Mouse (Mus musculus): ENCODE data around the gene Acacb. TPM values are rescaled to one million over a fixed set of nuclear protein-coding genes. Genes with fewer than 3 reads are reported as not detected.

Gene Acacb
- polyA plus RNA-seq, 1 experiment: 0.67 TPM

- no peak overlapping the region for H3K27ac ChIP-seq (ENCODE audit: control insufficient read depth, insufficient read depth, low read depth, low read length, poor library complexity)
- H3K4me3 ChIP-seq (replicated peaks; ENCODE audit: control insufficient read depth, low read depth, low read length): no peak overlapping the region
- TF ChIP-seq POLR2A (IDR thresholded peaks at IDR 0.05; ENCODE audit: borderline replicate concordance, control insufficient read depth, low read depth, low read length) (no peak), CTCF (IDR thresholded peaks at IDR 0.05; ENCODE audit: control insufficient read depth, insufficient read depth, low read length) (no peak)
- H3K4me1 ChIP-seq (ENCODE audit: control insufficient read depth, insufficient read depth, low read length): no peaks in the 10 kb centered on the region
- 34% methylated on average over 7 of the region's 7 CpGs for WGBS
Measured at GRCm38 (mm10) chr5:114238924-114239323, 92.6 kb downstream of the Acacb start.

- H3K27ac ChIP-seq (ENCODE audit: control insufficient read depth, insufficient read depth, low read depth, low read length, poor library complexity): no peak overlapping the region
- 38% methylated on average over 14 of the region's 14 CpGs for WGBS
- no peaks in the 10 kb centered on the region for H3K4me1 ChIP-seq (ENCODE audit: control insufficient read depth, insufficient read depth, low read length)
- TF ChIP-seq CTCF (IDR thresholded peaks at IDR 0.05; ENCODE audit: control insufficient read depth, insufficient read depth, low read length): no peak
- TF ChIP-seq POLR2A (IDR thresholded peaks at IDR 0.05; ENCODE audit: borderline replicate concordance, control insufficient read depth, low read depth, low read length): no peak
- H3K4me3 ChIP-seq (replicated peaks; ENCODE audit: control insufficient read depth, low read depth, low read length): no peak overlapping the region
Measured at GRCm38 (mm10) chr5:114239737-114240136, 93.4 kb downstream of the Acacb start.

GRCm38 (mm10) chr5:114246465-114246864 lies 100.1 kb downstream of the Acacb start:
- Histone ChIP-seq H3K4me3 (replicated peaks; ENCODE audit: control insufficient read depth, low read depth, low read length) (no peak overlapping the region), H3K27ac (ENCODE audit: control insufficient read depth, insufficient read depth, low read depth, low read length, poor library complexity) (no peak overlapping the region), H3K4me1 (ENCODE audit: control insufficient read depth, insufficient read depth, low read length) (no peaks in the 10 kb centered on the region)
- TF ChIP-seq POLR2A (IDR thresholded peaks at IDR 0.05; ENCODE audit: borderline replicate concordance, control insufficient read depth, low read depth, low read length): no peak
- no peak for TF ChIP-seq CTCF (IDR thresholded peaks at IDR 0.05; ENCODE audit: control insufficient read depth, insufficient read depth, low read length)
- 70% methylated on average over 7 of the region's 7 CpGs for WGBS

GRCm38 (mm10) chr5:114248174-114248589 lies 101.8 kb downstream of the Acacb start:
- Histone ChIP-seq H3K27ac (ENCODE audit: control insufficient read depth, insufficient read depth, low read depth, low read length, poor library complexity) (no peak overlapping the region), H3K4me1 (ENCODE audit: control insufficient read depth, insufficient read depth, low read length) (no peaks in the 10 kb centered on the region), H3K4me3 (replicated peaks; ENCODE audit: control insufficient read depth, low read depth, low read length) (no peak overlapping the region)
- 21% methylated on average over 14 of the region's 14 CpGs for WGBS
- TF ChIP-seq CTCF (IDR thresholded peaks at IDR 0.05; ENCODE audit: control insufficient read depth, insufficient read depth, low read length) (peak; percentile 84), POLR2A (IDR thresholded peaks at IDR 0.05; ENCODE audit: borderline replicate concordance, control insufficient read depth, low read depth, low read length) (no peak)

GRCm38 (mm10) chr5:114259495-114259894 lies 113.2 kb downstream of the Acacb start:
- no peaks in the 10 kb centered on the region for H3K4me1 ChIP-seq (ENCODE audit: control insufficient read depth, insufficient read depth, low read length)
- no peak overlapping the region for H3K27ac ChIP-seq (ENCODE audit: control insufficient read depth, insufficient read depth, low read depth, low read length, poor library complexity)
- 10% methylated on average over 10 of the region's 10 CpGs for WGBS
- TF ChIP-seq POLR2A (IDR thresholded peaks at IDR 0.05; ENCODE audit: borderline replicate concordance, control insufficient read depth, low read depth, low read length) (no peak), CTCF (IDR thresholded peaks at IDR 0.05; ENCODE audit: control insufficient read depth, insufficient read depth, low read length) (no peak)
- no peak overlapping the region for H3K4me3 ChIP-seq (replicated peaks; ENCODE audit: control insufficient read depth, low read depth, low read length)

GRCm38 (mm10) chr5:114261494-114261893 lies 115.2 kb downstream of the Acacb start:
- TF ChIP-seq POLR2A (IDR thresholded peaks at IDR 0.05; ENCODE audit: borderline replicate concordance, control insufficient read depth, low read depth, low read length): no peak
- no peak for TF ChIP-seq CTCF (IDR thresholded peaks at IDR 0.05; ENCODE audit: control insufficient read depth, insufficient read depth, low read length)
- Histone ChIP-seq H3K4me3 (replicated peaks; ENCODE audit: control insufficient read depth, low read depth, low read length) (no peak overlapping the region), H3K27ac (ENCODE audit: control insufficient read depth, insufficient read depth, low read depth, low read length, poor library complexity) (no peak overlapping the region), H3K4me1 (ENCODE audit: control insufficient read depth, insufficient read depth, low read length) (no peaks in the 10 kb centered on the region)

- no peak for TF ChIP-seq POLR2A (IDR thresholded peaks at IDR 0.05; ENCODE audit: borderline replicate concordance, control insufficient read depth, low read depth, low read length)
- no peak for TF ChIP-seq CTCF (IDR thresholded peaks at IDR 0.05; ENCODE audit: control insufficient read depth, insufficient read depth, low read length)
- WGBS: 73% methylated on average over 8 of the region's 8 CpGs
- no peaks in the 10 kb centered on the region for H3K4me1 ChIP-seq (ENCODE audit: control insufficient read depth, insufficient read depth, low read length)
- no peak overlapping the region for H3K4me3 ChIP-seq (replicated peaks; ENCODE audit: control insufficient read depth, low read depth, low read length)
- no peak overlapping the region for H3K27ac ChIP-seq (ENCODE audit: control insufficient read depth, insufficient read depth, low read depth, low read length, poor library complexity)
Measured at GRCm38 (mm10) chr5:114264030-114264459, 117.7 kb downstream of the Acacb start.

GRCm38 (mm10) chr5:114264791-114265190 lies 118.5 kb downstream of the Acacb start:
- TF ChIP-seq POLR2A (IDR thresholded peaks at IDR 0.05; ENCODE audit: borderline replicate concordance, control insufficient read depth, low read depth, low read length): no peak
- TF ChIP-seq CTCF (IDR thresholded peaks at IDR 0.05; ENCODE audit: control insufficient read depth, insufficient read depth, low read length): no peak
- Histone ChIP-seq H3K4me1 (ENCODE audit: control insufficient read depth, insufficient read depth, low read length) (no peaks in the 10 kb centered on the region), H3K4me3 (replicated peaks; ENCODE audit: control insufficient read depth, low read depth, low read length) (no peak overlapping the region), H3K27ac (ENCODE audit: control insufficient read depth, insufficient read depth, low read depth, low read length, poor library complexity) (no peak overlapping the region)
- WGBS: 75% methylated on average over 8 of the region's 8 CpGs

GRCm38 (mm10) chr5:114268646-114269045 lies 122.3 kb downstream of the Acacb start:
- no peaks in the 10 kb centered on the region for H3K4me1 ChIP-seq (ENCODE audit: control insufficient read depth, insufficient read depth, low read length)
- whole genome bisulfite sequencing: 11% methylated on average over 7 of the region's 7 CpGs
- no peak overlapping the region for H3K4me3 ChIP-seq (replicated peaks; ENCODE audit: control insufficient read depth, low read depth, low read length)
- TF ChIP-seq CTCF (IDR thresholded peaks at IDR 0.05; ENCODE audit: control insufficient read depth, insufficient read depth, low read length) (no peak), POLR2A (IDR thresholded peaks at IDR 0.05; ENCODE audit: borderline replicate concordance, control insufficient read depth, low read depth, low read length) (no peak)
- H3K27ac ChIP-seq (ENCODE audit: control insufficient read depth, insufficient read depth, low read depth, low read length, poor library complexity): no peak overlapping the region
